Mouse (Mus musculus): ENCODE measurements around the gene Nckipsd.

DNA sequence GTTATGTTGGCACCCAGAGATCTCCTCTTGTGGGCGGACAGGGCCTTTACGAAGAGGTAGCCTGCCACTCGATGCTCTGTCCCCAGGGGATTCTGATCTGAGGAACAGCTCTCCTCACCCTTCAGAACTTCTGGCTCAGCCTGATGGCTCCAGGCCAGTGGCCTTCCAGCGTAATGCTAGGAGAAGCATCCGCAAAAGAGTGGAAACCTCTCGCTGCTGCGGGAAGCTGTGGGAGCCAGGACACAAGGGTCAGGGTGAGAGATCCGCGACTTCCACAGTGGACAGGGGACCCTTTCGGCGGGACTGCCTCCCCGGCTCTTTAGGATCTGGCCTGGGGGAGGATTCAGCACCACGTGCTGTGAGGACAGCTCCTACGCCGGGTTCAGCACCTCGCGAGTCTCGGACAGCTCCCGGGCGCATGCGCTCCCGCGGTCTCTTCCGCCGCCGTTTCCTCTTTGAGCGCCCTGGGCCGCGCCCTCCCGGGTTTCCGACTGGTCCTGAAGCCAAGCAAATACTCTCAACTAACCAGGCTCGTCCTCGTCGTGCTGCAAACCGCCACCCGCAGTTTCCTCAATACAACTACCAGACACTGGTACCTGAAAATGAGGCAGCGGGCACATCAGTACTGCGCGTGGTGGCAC is 18.7 kb downstream of the Nckipsd start:
- TF ChIP-seq TBP (conservative IDR thresholded peaks at IDR 0.05; ENCODE audit: low read depth, low read length) (no peak), CTCF (conservative IDR thresholded peaks at IDR 0.05 in 1 of 2, IDR thresholded peaks at IDR 0.05 in 1 of 2; ENCODE audit: low read depth in 2 of 2, low read length in 2 of 2) (no peak), MAZ (IDR thresholded peaks at IDR 0.05; ENCODE audit: low read depth, low read length) (no peak), PAX5 (IDR thresholded peaks at IDR 0.05; ENCODE audit: low read length) (no peak), RCOR1 (conservative IDR thresholded peaks at IDR 0.05; ENCODE audit: low read depth, low read length) (no peak), EP300 (IDR thresholded peaks at IDR 0.05; ENCODE audit: low read length) (no peak), POLR2A (IDR thresholded peaks at IDR 0.05; ENCODE audit: low read depth, low read length) (no peak), E2F4 (IDR thresholded peaks at IDR 0.05; ENCODE audit: insufficient replicate concordance, low read depth, low read length) (no peak), CHD1 (IDR thresholded peaks at IDR 0.05; ENCODE audit: low read depth, low read length) (no peak), ELF1 (IDR thresholded peaks at IDR 0.05; ENCODE audit: low read depth, low read length) (no peak), BHLHE40 (IDR thresholded peaks at IDR 0.05; ENCODE audit: low read depth, low read length) (no peak), ZC3H11A (IDR thresholded peaks at IDR 0.05; ENCODE audit: low read depth, low read length) (no peak), MXI1 (IDR thresholded peaks at IDR 0.05; ENCODE audit: low read depth, low read length) (peak; percentile 79)
